Mouse (Mus musculus) stomach, embryonic 14.5 days (tissue): ENCODE results near the gene Spag16. TPM values are rescaled to one million over a fixed set of nuclear protein-coding genes. Genes with fewer than 3 reads are reported as not detected.

Experiments
- ATAC-seq: fragments of 200-750 bp; cut with Nextera tagmentation; 2 replicates; pipeline ENCODE4 v1.8.0; 2017; ENCODE audit warnings: low read depth, moderate TSS enrichment; ENCODE audit not compliant: insufficient number of reproducible peaks, insufficient read depth, low FRiP score
- H3K27ac ChIP-seq: fragments of 300-500 bp; sonication (generic); 2 replicates; pipeline ENCODE4 v1.5.1; 2014; ENCODE audit warnings: mild to moderate bottlenecking, low read length, moderate library complexity, mixed read lengths
- H3K27me3 ChIP-seq: fragments of 300-500 bp; sonication (generic); 2 replicates; pipeline ENCODE4 v1.6.1; 2014; ENCODE audit warnings: low read length, control low read depth, mixed read lengths; ENCODE audit not compliant: control insufficient read depth, insufficient read depth
- H3K36me3 ChIP-seq: fragments of 300-500 bp; sonication (generic); 2 replicates; pipeline ENCODE4 v1.6.1; 2014; ENCODE audit warnings: mild to moderate bottlenecking, control low read depth, low read length, moderate library complexity, mixed read lengths; ENCODE audit not compliant: control insufficient read depth, insufficient read depth
- H3K4me1 ChIP-seq: fragments of 300-500 bp; sonication (generic); 2 replicates; pipeline ENCODE4 v1.6.1; 2014; ENCODE audit warnings: low read length, control low read depth, mixed read lengths; ENCODE audit not compliant: control insufficient read depth, insufficient read depth
- H3K4me2 ChIP-seq: fragments of 300-500 bp; sonication (generic); replicated peaks from 2 replicates; pipeline ENCODE4 v1.6.1; 2014; ENCODE audit warnings: low read depth, low read length, control low read depth
- H3K4me3 ChIP-seq: fragments of 300-500 bp; sonication (generic); 2 replicates; pipeline ENCODE4 v1.5.1; 2014; ENCODE audit warnings: low read depth, low read length, control low read depth
- H3K9ac ChIP-seq: fragments of 300-500 bp; sonication (generic); replicated peaks from 2 replicates; pipeline ENCODE4 v1.6.1; 2014; ENCODE audit warnings: low read depth, mild to moderate bottlenecking, control low read depth, low read length, moderate library complexity, mixed read lengths
- H3K9me3 ChIP-seq: fragments of 300-500 bp; sonication (generic); 2 replicates; pipeline ENCODE4 v1.6.1; 2016; ENCODE audit warnings: low read depth, low read length, control low read depth; ENCODE audit not compliant: control insufficient read depth
- WGBS: fragments of 180-500 bp; shearing (Covaris S2); extraction: QIAGEN DNeasy Blood & Tissue Kit; methylation state at CpG from one replicate; pipeline ENCODE4 v1.1.7; 2014; 5-methylcytosine and 5-hydroxymethylcytosine counted together
- polyA plus RNA-seq: library from polyadenylated mRNA; unstranded; fragments of >200 nt; fragmentation: Nextera tagmentation; extraction: Ambion mirVana; gene quantifications from 2 replicates; pipeline ENCODE4 v1.2.1, GENCODE M21; 2014

Spag16 gene
- polyA plus RNA-seq, 1 experiment from 2014 or later = 0.17 TPM

DNA sequence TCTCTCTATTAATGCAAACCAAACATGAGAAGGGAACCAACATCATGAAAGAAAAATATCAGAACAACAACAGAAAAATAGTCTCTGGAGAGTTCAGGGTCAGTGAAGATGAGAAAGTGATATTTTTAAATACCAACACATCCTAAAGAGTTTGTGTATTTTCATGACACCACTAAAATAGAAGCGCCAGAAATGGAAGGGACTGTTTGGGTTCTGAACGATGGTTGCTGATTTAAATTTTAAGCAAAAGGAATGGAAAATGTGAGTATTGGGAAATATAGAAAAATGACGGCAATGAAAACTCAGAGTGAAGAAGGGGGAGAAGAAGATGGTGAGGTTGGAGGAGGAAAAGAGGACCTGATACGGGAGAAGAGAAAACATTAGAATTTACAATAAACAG is 825.9 kb downstream of the Spag16 start:
- no peak overlapping the region for H3K4me3 ChIP-seq
- no peak overlapping the region for H3K27ac ChIP-seq
- no peaks in the 10 kb centered on the region for H3K36me3 ChIP-seq
- ATAC-seq = no peak
- H3K9me3 ChIP-seq = no peaks in the 10 kb centered on the region
- H3K4me2 ChIP-seq = no peak overlapping the region
- WGBS = 90% methylated on average over 4 of the region's 4 CpGs
- no peaks in the 10 kb centered on the region for H3K4me1 ChIP-seq
- no peaks in the 10 kb centered on the region for H3K27me3 ChIP-seq
- H3K9ac ChIP-seq = no peak overlapping the region

DNA sequence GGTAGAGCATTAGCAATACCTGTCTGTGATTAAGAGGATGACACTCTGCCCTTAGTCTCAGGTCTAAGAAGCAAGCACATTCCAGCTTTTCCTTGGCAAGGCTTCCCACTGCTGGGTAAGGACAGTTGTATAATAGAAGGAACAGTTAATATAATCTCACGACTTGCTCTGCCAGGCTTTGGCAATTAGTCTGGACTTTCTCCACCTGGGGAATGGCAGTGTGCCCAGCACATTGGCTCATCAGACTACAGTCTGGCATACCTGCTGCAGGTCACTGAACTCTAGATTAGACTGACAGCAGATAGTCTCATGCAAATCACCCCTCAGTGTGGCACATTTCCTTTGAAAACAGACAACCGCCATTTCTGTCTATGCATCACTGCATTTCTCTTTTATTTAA is 865.8 kb downstream of the Spag16 start:
- Histone ChIP-seq H3K4me3 (no peak overlapping the region), H3K4me1 (no peaks in the 10 kb centered on the region), H3K27me3 (no peaks in the 10 kb centered on the region), H3K27ac (no peak overlapping the region), H3K4me2 (no peak overlapping the region), H3K36me3 (no peaks in the 10 kb centered on the region), H3K9me3 (no peaks in the 10 kb centered on the region), H3K9ac (no peak overlapping the region)
- WGBS = 75% methylated on average over 2 of the region's 2 CpGs
- ATAC-seq = no peak

DNA sequence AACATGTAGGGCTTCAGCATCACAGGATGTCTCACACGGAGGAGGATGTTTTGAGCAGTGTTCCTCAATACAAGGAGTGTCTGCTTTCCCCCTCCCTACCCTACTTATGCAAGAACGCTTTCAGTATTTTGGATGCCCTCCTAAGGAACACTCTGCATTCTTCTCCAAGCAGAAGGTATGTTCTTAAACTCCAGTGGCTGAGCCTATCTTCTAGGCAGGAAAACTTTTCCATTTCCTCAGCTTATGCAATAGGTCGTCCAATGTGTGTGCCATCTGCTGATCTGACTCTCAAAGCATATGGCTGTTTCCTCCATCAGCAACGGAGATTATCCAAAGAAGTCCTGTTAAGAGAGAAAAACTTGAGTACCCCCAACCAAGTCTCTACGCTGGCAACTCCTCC is 873.5 kb downstream of the Spag16 start:
- Histone ChIP-seq H3K4me1 (no peaks in the 10 kb centered on the region), H3K27ac (no peak overlapping the region), H3K36me3 (no peaks in the 10 kb centered on the region), H3K4me2 (no peak overlapping the region), H3K27me3 (no peaks in the 10 kb centered on the region), H3K9ac (no peak overlapping the region), H3K9me3 (no peaks in the 10 kb centered on the region), H3K4me3 (no peak overlapping the region)
- WGBS = 82% methylated on average over 5 of the region's 5 CpGs
- no peak for ATAC-seq

DNA sequence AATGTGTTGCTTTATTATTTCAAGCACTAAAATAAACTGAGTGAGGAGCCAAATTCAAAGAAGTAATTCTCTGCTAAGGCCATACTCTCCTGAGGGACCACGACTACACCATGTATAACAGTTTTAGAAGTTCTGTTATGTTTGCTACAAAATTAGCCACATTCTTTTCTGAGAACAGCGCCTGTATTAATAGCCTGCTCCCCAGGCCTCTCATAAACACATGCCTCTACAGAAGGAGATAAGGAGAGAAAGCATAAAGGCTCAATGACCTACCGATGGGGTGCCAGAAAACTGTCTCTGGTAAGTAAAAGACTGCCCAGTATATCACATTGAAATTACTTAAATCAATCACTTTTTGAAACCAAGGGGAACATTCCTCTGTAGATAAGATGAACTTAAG is 877.2 kb downstream of the Spag16 start:
- Histone ChIP-seq H3K9ac (no peak overlapping the region), H3K4me1 (no peaks in the 10 kb centered on the region), H3K27me3 (no peaks in the 10 kb centered on the region), H3K27ac (no peak overlapping the region), H3K4me2 (no peak overlapping the region), H3K9me3 (no peaks in the 10 kb centered on the region), H3K36me3 (no peaks in the 10 kb centered on the region), H3K4me3 (no peak overlapping the region)
- ATAC-seq = no peak
- 42% methylated on average over 3 of the region's 3 CpGs for WGBS

DNA sequence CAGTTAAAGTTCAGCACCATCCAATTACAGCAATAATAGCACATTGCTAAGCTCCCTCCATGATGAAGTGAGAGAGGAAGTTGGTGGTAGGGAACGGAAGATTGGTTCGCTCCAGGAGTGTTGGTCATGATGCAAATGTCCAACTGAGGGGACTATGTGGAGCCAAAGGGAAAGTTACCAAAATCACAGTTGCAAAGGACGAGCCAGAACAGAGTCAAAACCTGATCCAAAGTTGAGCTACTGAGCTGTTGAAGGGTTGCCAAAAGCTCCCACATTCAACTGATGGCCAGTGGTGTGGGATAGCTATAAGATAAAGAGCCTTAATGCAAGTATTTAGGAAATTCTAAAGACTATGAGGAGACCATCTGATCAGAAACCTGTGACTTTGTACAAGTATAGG is 879.1 kb downstream of the Spag16 start:
- Histone ChIP-seq H3K27ac (no peak overlapping the region), H3K4me2 (no peak overlapping the region), H3K36me3 (no peaks in the 10 kb centered on the region), H3K27me3 (no peaks in the 10 kb centered on the region), H3K4me1 (no peaks in the 10 kb centered on the region), H3K9me3 (no peaks in the 10 kb centered on the region), H3K4me3 (no peak overlapping the region), H3K9ac (no peak overlapping the region)
- ATAC-seq = no peak
- 85% methylated on average over 3 of the region's 3 CpGs for WGBS

DNA sequence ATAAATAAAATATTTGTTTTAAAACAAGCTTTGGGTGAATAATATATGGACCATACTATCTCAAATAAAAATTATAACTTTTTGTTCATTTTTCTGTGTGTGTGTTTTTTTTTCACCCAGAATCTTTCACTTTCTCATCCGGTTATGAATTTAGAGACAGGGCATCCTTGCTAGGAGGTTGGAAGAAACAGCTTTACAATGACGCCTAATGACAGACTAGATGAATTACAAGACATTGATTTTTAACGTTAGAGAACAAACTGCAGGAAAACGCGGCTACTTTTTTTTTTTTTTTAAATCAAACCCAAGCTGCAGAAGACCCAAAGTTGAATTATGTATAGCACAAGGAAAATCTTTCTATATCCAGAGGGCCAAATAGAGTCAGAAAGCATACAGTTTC is 898.3 kb downstream of the Spag16 start:
- Histone ChIP-seq H3K4me3 (no peak overlapping the region), H3K9me3 (no peaks in the 10 kb centered on the region), H3K27me3 (no peaks in the 10 kb centered on the region), H3K36me3 (no peaks in the 10 kb centered on the region), H3K27ac (no peak overlapping the region), H3K4me2 (no peak overlapping the region), H3K4me1 (no peaks in the 10 kb centered on the region), H3K9ac (no peak overlapping the region)
- 61% methylated on average over 5 of the region's 5 CpGs for WGBS
- no peak for ATAC-seq

DNA sequence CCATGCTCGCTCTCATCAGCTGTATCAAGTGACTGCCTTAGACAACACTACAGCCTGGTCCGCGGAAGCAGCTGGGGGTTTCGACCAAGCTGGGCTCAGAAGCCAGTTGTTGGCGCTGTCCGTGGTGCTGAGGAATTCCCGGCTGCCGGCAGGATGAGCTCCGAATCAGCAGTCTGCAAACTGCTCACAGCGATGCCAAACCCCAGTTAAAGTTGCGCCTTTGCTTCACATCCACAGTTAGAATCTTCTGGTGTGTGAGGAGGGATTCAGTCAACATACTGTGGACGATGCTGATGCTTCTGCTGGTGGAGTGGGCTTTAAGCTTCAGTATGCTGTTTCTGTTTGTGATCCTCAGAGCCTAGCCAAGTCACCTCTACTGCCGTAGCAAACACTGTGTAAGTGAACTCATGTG is 898.9 kb downstream of the Spag16 start, which contains the start of gene Vwc2l:
Gene Vwc2l, plus strand, starts transcription at position 61 of the 412 bp plus-strand sequence.
- no peak for ATAC-seq
- H3K9me3 ChIP-seq = no peaks in the 10 kb centered on the region
- H3K9ac ChIP-seq = no peak within 1 kb of the TSS
- no peaks in the 10 kb centered on the region for H3K36me3 ChIP-seq
- H3K27me3 ChIP-seq = no peaks in the 10 kb centered on the region
- WGBS = 8% methylated on average over 13 of the region's 13 CpGs
- H3K4me3 ChIP-seq = no peak within 1 kb of the TSS
- H3K4me2 ChIP-seq = no peak within 1 kb of the TSS
- H3K27ac ChIP-seq = no peak within 1 kb of the TSS
- H3K4me1 ChIP-seq = no peaks in the 10 kb centered on the region

Other genes starting within 250 kb of the Spag16 start
- 9.7 and 11.1 TPM in 2 replicates for gene Ikzf2, start 139.7 kb upstream of the Spag16 start, polyA plus RNA-seq